In genomic region chr4:133633332-133634042, GRCm38 (mm10) we compare ENCODE assay signal across 8 mouse cellular contexts. TPM values are rescaled to one million over a fixed set of nuclear protein-coding genes. Genes with fewer than 3 reads are reported as not detected.
DNase-seq lines count a peak whose midpoint lies in the region; ATAC-seq and TF ChIP-seq lines count a peak whose summit lies in the region.

No protein-coding gene starts in this region.

- peaks cover 21% of the 10 kb centered on the region for H3K4me1 ChIP-seq in hindbrain, embryonic 16.5 days (ENCODE audit: control insufficient read depth, insufficient read depth, low read depth, low read length)
- peaks cover 51% of the 10 kb centered on the region for H3K4me1 ChIP-seq in megakaryocyte, embryonic 14.5 days

- DNase-seq in R1 (ENCODE audit: low read depth, low spot score) = peak; percentile 92
- peak; percentile 86 to 92 for DNase-seq in cerebellum, postnatal 36 days
- peak; percentile 90 for DNase-seq in gastrocnemius, adult 18-20 months (ENCODE audit: low spot score)
- peak; percentile 89 to 93 for DNase-seq in left cerebral cortex, adult 2 months (ENCODE audit: extremely low spot score in 1 of 2, low spot score in 2 of 2)
- DNase-seq in right cerebral cortex, adult 2 months (ENCODE audit: low spot score in 2 of 2) = peak; percentile 81 to 85
- peak; percentile 88 for DNase-seq in urinary bladder, postnatal 14 days (ENCODE audit: low spot score)

- 25% methylated on average over 15 of the region's 47 CpGs for WGBS in hindbrain, embryonic 16.5 days

- ATAC-seq in hindbrain, embryonic 16.5 days = peak; percentile 90

- H3K4me2 ChIP-seq in hindbrain, embryonic 16.5 days (ENCODE audit: low read length) = peak overlapping the region; percentile 71

- peak overlapping the region; percentile 92 for H3K4me3 ChIP-seq in hindbrain, embryonic 16.5 days (ENCODE audit: low read length)
- peak overlapping the region; percentile 70 for H3K4me3 ChIP-seq in left cerebral cortex, adult 2 months
- peak overlapping the region; percentile 94 for H3K4me3 ChIP-seq in megakaryocyte, embryonic 14.5 days (replicated peaks)

- H3K9me3 ChIP-seq in hindbrain, embryonic 16.5 days (ENCODE audit: control insufficient read depth, low read length) = no peaks in the 10 kb centered on the region
- H3K9me3 ChIP-seq in megakaryocyte, embryonic 14.5 days = peaks cover 1% of the 10 kb centered on the region

- TF ChIP-seq CTCF in left cerebral cortex, adult 2 months (IDR thresholded peaks at IDR 0.05) = peak; percentile 77

- intact Hi-C loops in left cerebral cortex, adult 2 months (cut with DNase I) = no loop called here

- H3K9ac ChIP-seq in hindbrain, embryonic 16.5 days (ENCODE audit: low read depth, low read length) = peak overlapping the region; percentile 99

- H3K27me3 ChIP-seq in hindbrain, embryonic 16.5 days (replicated peaks; ENCODE audit: control insufficient read depth, insufficient read depth, low read length) = no peaks in the 10 kb centered on the region
- H3K27me3 ChIP-seq in megakaryocyte, embryonic 14.5 days (replicated peaks) = no peaks in the 10 kb centered on the region

- peak overlapping the region; percentile 90 for H3K27ac ChIP-seq in hindbrain, embryonic 16.5 days (ENCODE audit: low read depth, low read length)
- peak overlapping the region; percentile 76 for H3K27ac ChIP-seq in left cerebral cortex, adult 2 months

- no peaks in the 10 kb centered on the region for H3K36me3 ChIP-seq in hindbrain, embryonic 16.5 days (ENCODE audit: control insufficient read depth, insufficient read depth, low read length)
- H3K36me3 ChIP-seq in megakaryocyte, embryonic 14.5 days (replicated peaks; ENCODE audit: low read length) = peaks cover 24% of the 10 kb centered on the region

RNA-seq across cellular contexts. Expression of gene Zdhhc18, which starts 16.5 kb away (rescaled TPM):
- total RNA-seq in gastrocnemius, adult 18-20 months (2021) = 10 to 100 TPM; 24.1 to 35.7 TPM
- polyA plus RNA-seq in hindbrain, embryonic 16.5 days (2015; fragmentation: Nextera tagmentation; extraction: Ambion mirVana) = 3.6 and 3.7 TPM in 2 replicates
- total RNA-seq in left cerebral cortex, adult 2 months (2021) = 10 to 100 TPM; 33.2 to 36.8 TPM
- 53.7 and 98.5 TPM in 2 replicates for polyA plus RNA-seq in megakaryocyte, embryonic 14.5 days (2012; ENCODE audit: insufficient read depth, low replicate concordance)

RNA-seq across cellular contexts. Expression of gene Sfn, which starts 31.5 kb away (rescaled TPM):
- 1 to 10 TPM in 1 of 2 experiments, under 1 TPM in 1; 0.91 to 1.7 TPM for total RNA-seq in gastrocnemius, adult 18-20 months (2021)
- polyA plus RNA-seq in hindbrain, embryonic 16.5 days (2015; fragmentation: Nextera tagmentation; extraction: Ambion mirVana) = 2.1 and 2.2 TPM in 2 replicates
- total RNA-seq in left cerebral cortex, adult 2 months (2021) = 1 to 10 TPM; 1.7 to 2.6 TPM
- polyA plus RNA-seq in megakaryocyte, embryonic 14.5 days (2012; ENCODE audit: insufficient read depth, low replicate concordance) = 9.2 and 15.3 TPM in 2 replicates

RNA-seq across cellular contexts. Expression of gene Pigv, which starts 39.0 kb away (rescaled TPM):
- 10 to 100 TPM in 1 of 2 experiments, 1 to 10 TPM in 1; 9.7 to 12.2 TPM for total RNA-seq in gastrocnemius, adult 18-20 months (2021)
- polyA plus RNA-seq in hindbrain, embryonic 16.5 days (2015; fragmentation: Nextera tagmentation; extraction: Ambion mirVana) = 14.1 and 15.9 TPM in 2 replicates
- 1 to 10 TPM; 7.9 to 8.1 TPM for total RNA-seq in left cerebral cortex, adult 2 months (2021)
- polyA plus RNA-seq in megakaryocyte, embryonic 14.5 days (2012; ENCODE audit: insufficient read depth, low replicate concordance) = 9.8 and 12.4 TPM in 2 replicates

RNA-seq across cellular contexts. Expression of gene Gpn2, which starts 49.3 kb away (rescaled TPM):
- 1 to 10 TPM; 5.8 to 5.9 TPM for total RNA-seq in gastrocnemius, adult 18-20 months (2021)
- polyA plus RNA-seq in hindbrain, embryonic 16.5 days (2015; fragmentation: Nextera tagmentation; extraction: Ambion mirVana) = 16.6 and 16.9 TPM in 2 replicates
- total RNA-seq in left cerebral cortex, adult 2 months (2021) = 10 to 100 TPM in 1 of 2 experiments, 1 to 10 TPM in 1; 9.4 to 12.3 TPM
- 45.3 and 49.8 TPM in 2 replicates for polyA plus RNA-seq in megakaryocyte, embryonic 14.5 days (2012; ENCODE audit: insufficient read depth, low replicate concordance)

RNA-seq across cellular contexts. Expression of gene Gpatch3, which starts 58.9 kb away (rescaled TPM):
- 1 to 10 TPM; 2.8 to 4.0 TPM for total RNA-seq in gastrocnemius, adult 18-20 months (2021)
- 5.9 and 7.6 TPM in 2 replicates for polyA plus RNA-seq in hindbrain, embryonic 16.5 days (2015; fragmentation: Nextera tagmentation; extraction: Ambion mirVana)
- 1 to 10 TPM; 8.5 to 8.7 TPM for total RNA-seq in left cerebral cortex, adult 2 months (2021)
- polyA plus RNA-seq in megakaryocyte, embryonic 14.5 days (2012; ENCODE audit: insufficient read depth, low replicate concordance) = 5.4 and 30.6 TPM in 2 replicates

Comparison
In these comparisons a context has a peak if more than half of its experiments do, and no peak if none do; other contexts are left out.
1. Peak in every context shown above with its lines: DNase-seq, ATAC-seq, H3K4me3 ChIP-seq and H3K27ac ChIP-seq.